16 mouse cellular contexts compared by ENCODE assay signal in the genomic region with DNA sequence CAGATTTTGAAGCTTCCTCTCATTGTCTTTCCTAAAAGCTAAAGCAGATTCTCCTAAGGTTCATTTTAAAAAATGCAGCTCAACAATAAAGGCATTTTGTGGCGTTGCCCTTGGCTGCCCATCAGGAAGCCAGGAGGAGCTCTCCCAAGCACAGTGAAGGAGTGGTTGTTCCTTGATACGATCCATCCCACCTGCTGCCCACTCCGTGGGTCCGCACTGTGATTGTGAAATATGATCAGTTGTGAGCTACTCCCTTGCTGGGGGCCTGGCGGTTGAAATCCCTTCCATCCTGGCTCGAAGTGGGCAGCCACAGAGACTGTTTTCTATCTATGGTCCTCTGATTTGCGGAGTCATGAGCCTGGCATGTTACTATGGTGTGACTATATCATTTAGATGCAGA.
"Had no signal": no experiment of that assay in that cellular context is flagged by ENCODE, and none has a peak within 500 bp of the region (broad histone marks: within the 10 kb centered on the region; RNA-seq: fewer than 3 reads in every experiment).

No protein-coding gene starts in this region.

- DNase-seq: kidney, postnatal 14 days; left cerebral cortex, postnatal 4 days; liver, postnatal 0 days; lung, embryonic 14.5 days; right cerebral cortex, postnatal 25 days; spleen, adult 18-20 months; thymus, postnatal 25 days had no signal

- H3K27ac ChIP-seq: limb, embryonic 12.5 days; limb, embryonic 15.5 days; liver, embryonic 14.5 days; macrophage; midbrain, embryonic 13.5 days; stomach, embryonic 15.5 days had no signal

- H3K9ac ChIP-seq: limb, embryonic 12.5 days; limb, embryonic 15.5 days; liver, embryonic 14.5 days; liver, postnatal 0 days; lung, embryonic 14.5 days; midbrain, embryonic 13.5 days; stomach, embryonic 15.5 days had no signal

- H3K4me1 ChIP-seq: midbrain, embryonic 13.5 days had no signal

- H3K36me3 ChIP-seq: limb, embryonic 12.5 days; limb, embryonic 15.5 days; midbrain, embryonic 13.5 days; stomach, embryonic 15.5 days had no signal

- ATAC-seq: intestine, postnatal 0 days; liver, postnatal 0 days; lung, postnatal 0 days; midbrain, embryonic 13.5 days had no signal

- H3K9me3 ChIP-seq: limb, embryonic 12.5 days; limb, embryonic 15.5 days; midbrain, embryonic 13.5 days; stomach, embryonic 15.5 days had no signal

- H3K4me2 ChIP-seq: limb, embryonic 12.5 days; limb, embryonic 15.5 days; liver, embryonic 11.5 days; lung, embryonic 14.5 days; midbrain, embryonic 13.5 days; stomach, embryonic 15.5 days had no signal

- H3K27me3 ChIP-seq: limb, embryonic 12.5 days; limb, embryonic 15.5 days; midbrain, embryonic 13.5 days; stomach, embryonic 15.5 days had no signal

- H3K4me3 ChIP-seq: limb, embryonic 12.5 days; limb, embryonic 15.5 days; midbrain, embryonic 13.5 days; stomach, embryonic 15.5 days had no signal
